Mouse (Mus musculus) ZHBTc4 (cell line): ENCODE data around the gene Olfr870.
"Not testable (repeated sequence)": the region's sequence is repeated elsewhere in the genome, so short reads cannot be mapped to it uniquely, and the experiment has no call there.

Source experiments
- DNase-seq: peaks from one replicate; pipeline ENCODE4 v3.0.0-alpha.2; 2011; ENCODE audit warnings: low read depth, low spot score

Gene Olfr870

DNA sequence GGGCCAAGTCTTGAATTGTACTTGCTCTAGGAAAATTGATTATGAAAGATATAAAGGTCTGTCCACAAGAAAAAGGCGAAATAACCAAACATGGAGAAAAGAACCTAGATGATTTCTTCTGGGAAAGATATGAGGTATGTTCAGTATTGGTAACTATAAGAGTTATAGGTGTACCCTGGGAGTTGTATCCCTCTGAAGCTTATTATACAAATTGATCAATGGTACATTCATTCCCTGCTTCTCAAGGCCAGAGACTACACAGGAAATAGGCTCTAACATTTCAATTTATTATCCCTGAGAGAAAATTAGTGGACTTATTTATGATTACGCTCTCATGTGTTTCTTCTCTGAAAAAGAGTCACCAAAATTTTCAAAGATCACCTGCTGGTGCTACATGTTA, at the start of gene Olfr870:
TSS of gene Olfr870 (minus strand) at position 101 of the 400 bp plus-strand sequence.
- DNase-seq, result no peak

- DNase-seq, result no peak
Measured at GRCm38 (mm10) chr9:20211907-20212306, 38.0 kb upstream of the Olfr870 start, which contains the start of gene Olfr871. Gene Olfr871 (plus strand): TSS chr9:20212207.

DNA sequence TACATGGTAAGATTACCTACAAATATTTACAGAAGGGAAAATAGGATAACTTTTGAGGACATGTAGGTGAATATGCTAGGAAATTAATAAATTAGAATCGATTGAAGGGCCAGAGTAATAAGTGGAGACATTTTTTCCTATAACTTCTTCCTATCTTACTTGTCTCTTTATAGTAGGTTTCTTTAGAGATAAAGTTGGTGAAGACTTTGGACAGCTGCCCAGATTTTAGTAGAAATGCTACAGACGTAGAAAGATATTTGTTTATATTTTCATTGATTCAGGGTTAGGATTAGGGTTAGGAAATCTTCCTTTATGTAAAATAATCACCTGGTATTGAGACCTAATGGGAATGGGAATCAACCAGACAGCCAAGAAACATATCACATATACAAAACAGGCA, 37.6 kb upstream of the Olfr870 start:
- no peak for DNase-seq

- no peak for DNase-seq
Measured at GRCm38 (mm10) chr9:20210812-20211211, 37.0 kb upstream of the Olfr870 start.

GRCm38 (mm10) chr9:20203413-20203984, 29.6 kb upstream of the Olfr870 start:
- not testable (repeated sequence) for DNase-seq

- peak; percentile 82 for DNase-seq
Measured at GRCm38 (mm10) chr9:20202131-20202530, 28.3 kb upstream of the Olfr870 start.

DNA sequence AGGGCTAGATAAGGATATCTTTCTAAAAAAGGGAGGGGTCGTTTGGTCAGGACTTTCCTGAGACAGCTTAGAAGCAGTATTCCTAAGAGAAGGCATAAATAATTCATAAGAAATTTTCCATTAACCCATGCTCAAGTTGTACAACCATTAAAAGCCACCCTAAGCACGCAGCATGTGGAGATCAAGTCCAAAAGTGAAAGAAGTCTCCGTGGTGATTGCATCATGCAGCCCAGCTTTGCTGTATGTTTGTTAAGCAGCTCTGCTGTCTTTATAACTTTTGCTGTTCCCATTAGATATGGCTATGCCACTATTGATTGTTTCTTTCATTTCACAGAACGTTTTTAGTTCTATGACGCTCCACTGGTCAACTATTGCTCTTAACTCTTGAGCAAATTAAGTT, 5.6 kb upstream of the Olfr870 start:
- no peak for DNase-seq

DNA sequence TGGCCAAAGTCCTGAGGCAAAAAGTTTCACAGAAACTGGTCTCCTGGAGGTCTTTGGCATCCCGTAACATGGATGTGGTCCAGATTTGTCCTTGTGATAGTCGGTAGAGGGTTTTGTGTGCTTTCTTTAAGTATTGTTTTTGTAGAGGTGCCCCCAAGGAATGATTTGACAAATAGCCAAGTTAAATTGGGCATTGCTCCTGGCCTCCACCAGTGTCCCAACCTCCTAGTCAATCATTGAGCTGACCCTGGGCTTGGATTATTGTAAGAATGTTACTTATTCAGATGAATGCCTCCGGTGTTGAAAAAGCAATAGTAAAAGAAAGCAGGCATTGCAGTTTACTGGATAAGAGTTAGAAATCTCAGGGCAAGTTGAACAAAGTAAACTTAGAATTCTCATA, 24.2 kb downstream of the Olfr870 start:
- no peak for DNase-seq

- no peak for DNase-seq
Measured at GRCm38 (mm10) chr9:20128709-20129108, 45.1 kb downstream of the Olfr870 start, which contains the start of gene Olfr869. Gene Olfr869 (plus strand): TSS chr9:20129009.
